Mouse (Mus musculus): ENCODE data around the gene Cpeb2. TPM values are rescaled to one million over a fixed set of nuclear protein-coding genes. Genes with fewer than 3 reads are reported as not detected.

The Cpeb2 gene
- polyA plus RNA-seq, 1 experiment from 2014 or later = 9.8 TPM

DNA sequence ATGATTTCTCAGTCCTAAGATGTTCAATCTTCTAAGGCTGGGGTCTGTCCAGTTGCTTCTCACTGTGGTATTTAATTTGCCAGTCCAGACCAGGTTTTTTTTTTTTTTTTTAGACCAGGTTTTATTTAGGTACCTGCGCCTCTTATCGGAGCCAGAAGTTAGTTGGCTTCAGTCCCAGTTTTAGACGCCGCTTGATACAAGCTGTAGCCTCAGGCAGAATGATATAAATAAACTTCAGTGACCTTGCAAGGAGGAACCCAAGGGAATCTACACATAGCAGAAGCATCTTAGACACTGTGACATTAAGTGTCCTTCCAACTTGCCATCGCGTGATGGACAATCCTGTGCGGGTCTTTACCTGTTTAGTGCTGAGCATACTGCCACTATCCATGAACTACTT lies 64.5 kb downstream of the Cpeb2 start:
- Histone ChIP-seq H3K9me3 (no peaks in the 10 kb centered on the region), H3K4me1 (no peaks in the 10 kb centered on the region), H3K9ac (no peak overlapping the region), H3K27me3 (replicated peaks) (no peaks in the 10 kb centered on the region), H3K27ac (no peak overlapping the region), H3K4me2 (replicated peaks) (no peak overlapping the region), H3K4me3 (no peak overlapping the region), H3K36me3 (no peaks in the 10 kb centered on the region)
- no peak for ATAC-seq (ENCODE audit: low FRiP score, low read depth)
- 90% methylated on average over 7 of the region's 7 CpGs for WGBS

DNA sequence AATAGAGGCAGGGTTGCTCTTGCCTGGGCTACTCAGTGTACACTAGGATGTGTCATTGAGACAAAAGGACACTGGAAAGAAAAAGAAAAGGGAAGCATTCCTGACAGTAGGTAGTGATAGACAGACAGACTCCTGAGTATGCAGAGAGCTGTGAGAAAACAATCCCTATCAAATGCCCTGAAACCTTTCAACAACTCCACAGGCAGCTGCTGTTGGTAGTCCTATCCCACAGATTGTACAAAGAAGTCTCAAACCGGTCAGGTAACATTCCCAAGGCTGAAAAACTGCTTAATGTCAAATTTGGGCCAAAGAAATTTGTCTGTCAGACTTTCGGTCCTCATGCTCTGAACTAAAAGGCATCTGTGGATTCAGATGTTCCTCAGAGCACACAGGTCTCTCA lies 66.0 kb downstream of the Cpeb2 start:
- no peaks in the 10 kb centered on the region for H3K9me3 ChIP-seq
- H3K4me1 ChIP-seq = no peaks in the 10 kb centered on the region
- no peak overlapping the region for H3K27ac ChIP-seq
- 93% methylated on average over 2 of the region's 2 CpGs for WGBS
- no peak for ATAC-seq (ENCODE audit: low FRiP score, low read depth)
- H3K9ac ChIP-seq = no peak overlapping the region
- no peak overlapping the region for H3K4me3 ChIP-seq
- no peaks in the 10 kb centered on the region for H3K36me3 ChIP-seq
- no peaks in the 10 kb centered on the region for H3K27me3 ChIP-seq (replicated peaks)
- no peak overlapping the region for H3K4me2 ChIP-seq (replicated peaks)

DNA sequence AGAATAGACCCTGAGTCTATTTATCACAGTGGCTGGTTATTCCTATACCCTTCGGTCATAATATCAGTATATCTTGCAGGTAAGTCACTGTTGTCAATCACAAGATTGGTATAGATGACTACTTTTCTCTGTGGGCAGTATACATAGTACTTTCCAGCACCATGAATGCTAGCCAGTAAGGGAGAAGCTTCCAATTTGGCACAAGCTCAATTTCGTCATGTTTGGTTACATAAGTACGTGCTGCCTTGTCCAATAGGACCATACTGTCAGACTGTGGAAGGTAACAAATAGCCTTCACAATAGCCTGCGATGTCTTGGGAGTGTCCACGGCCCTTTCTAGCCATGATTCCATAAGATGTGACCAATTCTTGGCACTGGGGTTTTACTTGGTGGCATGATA lies 67.1 kb downstream of the Cpeb2 start:
- Histone ChIP-seq H3K9me3 (no peaks in the 10 kb centered on the region), H3K27me3 (replicated peaks) (no peaks in the 10 kb centered on the region), H3K4me1 (no peaks in the 10 kb centered on the region), H3K9ac (no peak overlapping the region), H3K36me3 (no peaks in the 10 kb centered on the region), H3K4me2 (replicated peaks) (no peak overlapping the region), H3K4me3 (no peak overlapping the region), H3K27ac (no peak overlapping the region)
- no peak for ATAC-seq (ENCODE audit: low FRiP score, low read depth)
- 92% methylated on average over 5 of the region's 5 CpGs for WGBS

DNA sequence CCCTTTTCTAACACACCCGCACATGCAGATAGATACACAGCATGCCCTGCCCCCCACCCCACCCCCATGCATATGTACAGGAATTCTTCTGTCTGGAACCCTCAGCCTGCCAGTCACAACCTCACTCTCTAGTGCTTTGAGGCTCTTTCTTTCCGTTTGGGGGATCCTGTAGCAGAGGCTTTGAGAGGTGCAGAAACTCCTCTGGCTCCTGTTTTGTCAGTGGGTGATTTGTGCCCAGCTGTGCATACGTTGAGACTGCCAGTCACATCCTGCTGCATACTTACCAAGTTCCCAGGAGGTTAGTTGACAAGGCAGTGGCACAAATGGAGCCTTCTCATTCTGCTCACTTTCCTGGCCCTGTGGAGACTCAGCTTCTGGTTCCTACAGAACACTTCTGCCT lies 68.0 kb downstream of the Cpeb2 start:
- H3K4me3 ChIP-seq = no peak overlapping the region
- 50% methylated on average over 3 of the region's 3 CpGs for WGBS

DNA sequence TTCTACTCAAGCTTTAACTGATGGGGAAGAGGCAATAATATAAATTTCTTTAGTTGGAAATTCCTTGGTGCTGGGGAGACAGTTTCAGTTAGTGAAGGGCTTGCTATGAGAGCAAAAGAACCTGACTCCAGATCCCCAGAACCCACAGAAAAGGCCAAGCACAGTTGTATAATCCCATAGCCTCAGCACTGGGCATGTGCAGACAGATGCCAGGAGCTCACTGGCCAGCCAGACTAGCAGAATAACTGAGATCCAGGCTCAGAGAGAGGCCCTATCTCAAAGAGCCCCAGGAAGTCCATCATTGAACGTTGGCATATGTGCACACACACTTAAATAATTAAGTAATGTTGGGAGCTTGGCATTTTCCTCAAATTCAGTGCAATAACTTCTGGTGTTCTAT lies 70.5 kb downstream of the Cpeb2 start:
- no peak overlapping the region for H3K4me2 ChIP-seq (replicated peaks)
- no peak overlapping the region for H3K27ac ChIP-seq
- H3K4me1 ChIP-seq = no peaks in the 10 kb centered on the region
- no peak overlapping the region for H3K9ac ChIP-seq
- H3K4me3 ChIP-seq = no peak overlapping the region
- H3K36me3 ChIP-seq = no peaks in the 10 kb centered on the region
- WGBS = 76% methylated on average over 1 of the region's 1 CpGs
- no peaks in the 10 kb centered on the region for H3K9me3 ChIP-seq
- no peaks in the 10 kb centered on the region for H3K27me3 ChIP-seq (replicated peaks)
- ATAC-seq (ENCODE audit: low FRiP score, low read depth) = no peak

More for the DNA sequence above, 68.0 kb downstream of the Cpeb2 start:
- no peaks in the 10 kb centered on the region for H3K36me3 ChIP-seq
- ATAC-seq (ENCODE audit: low FRiP score, low read depth) = no peak
- no peak overlapping the region for H3K27ac ChIP-seq
- no peaks in the 10 kb centered on the region for H3K4me1 ChIP-seq
- H3K9me3 ChIP-seq = no peaks in the 10 kb centered on the region
- no peak overlapping the region for H3K9ac ChIP-seq
- no peaks in the 10 kb centered on the region for H3K27me3 ChIP-seq (replicated peaks)
- H3K4me2 ChIP-seq (replicated peaks) = no peak overlapping the region

DNA sequence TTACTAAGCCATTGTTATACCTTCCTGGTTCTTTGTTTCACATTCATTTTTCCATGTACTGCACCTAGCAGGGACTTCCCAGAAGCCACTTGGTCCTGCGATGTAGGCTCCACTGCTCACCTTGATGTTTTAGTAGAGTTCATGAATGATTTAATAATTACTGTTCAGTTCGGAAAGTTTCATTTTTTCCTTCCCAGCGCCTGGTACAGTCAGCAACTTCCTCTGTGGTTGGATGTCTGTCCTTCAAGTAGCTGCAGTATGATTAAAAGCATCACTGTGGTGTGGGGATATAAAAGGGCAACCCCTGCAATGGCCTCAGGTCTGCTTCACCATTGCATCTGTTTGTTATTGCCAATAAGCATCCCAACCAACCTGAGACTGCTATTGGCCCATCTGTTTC lies 72.5 kb downstream of the Cpeb2 start:
- no peak overlapping the region for H3K4me2 ChIP-seq (replicated peaks)
- no peaks in the 10 kb centered on the region for H3K9me3 ChIP-seq
- ATAC-seq (ENCODE audit: low FRiP score, low read depth) = no peak
- H3K9ac ChIP-seq = no peak overlapping the region
- H3K4me3 ChIP-seq = no peak overlapping the region
- H3K27ac ChIP-seq = no peak overlapping the region
- WGBS = 90% methylated on average over 3 of the region's 3 CpGs
- H3K27me3 ChIP-seq (replicated peaks) = no peaks in the 10 kb centered on the region
- H3K36me3 ChIP-seq = no peaks in the 10 kb centered on the region
- H3K4me1 ChIP-seq = no peaks in the 10 kb centered on the region

DNA sequence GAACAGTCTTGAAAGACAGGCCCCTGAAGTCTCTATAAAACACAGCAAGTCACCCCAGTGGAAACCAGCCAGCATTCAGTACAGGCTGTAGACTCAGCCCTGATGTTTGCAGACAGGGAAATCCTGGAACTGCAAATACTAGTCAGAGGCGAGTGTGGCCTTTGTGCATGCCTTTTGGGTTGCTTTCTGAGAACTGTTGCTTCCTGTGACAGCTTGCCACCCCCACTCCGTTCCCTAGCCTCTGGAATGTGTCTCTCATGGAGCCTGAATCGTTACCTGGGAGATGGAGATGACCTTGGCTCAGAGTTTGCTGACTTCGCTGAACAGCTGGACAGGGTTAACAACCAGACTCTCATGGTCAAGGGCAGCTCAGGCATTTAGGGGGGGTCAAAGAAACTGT lies 77.0 kb downstream of the Cpeb2 start:
- H3K4me2 ChIP-seq (replicated peaks) = no peak overlapping the region
- WGBS = 65% methylated on average over 4 of the region's 4 CpGs
- no peaks in the 10 kb centered on the region for H3K36me3 ChIP-seq
- no peak overlapping the region for H3K9ac ChIP-seq
- no peak overlapping the region for H3K27ac ChIP-seq
- H3K4me3 ChIP-seq = no peak overlapping the region
- no peaks in the 10 kb centered on the region for H3K27me3 ChIP-seq (replicated peaks)
- H3K9me3 ChIP-seq = no peaks in the 10 kb centered on the region
- H3K4me1 ChIP-seq = no peaks in the 10 kb centered on the region
- ATAC-seq (ENCODE audit: low FRiP score, low read depth) = peak; percentile 13; the same call in 1 of the 2 replicates

DNA sequence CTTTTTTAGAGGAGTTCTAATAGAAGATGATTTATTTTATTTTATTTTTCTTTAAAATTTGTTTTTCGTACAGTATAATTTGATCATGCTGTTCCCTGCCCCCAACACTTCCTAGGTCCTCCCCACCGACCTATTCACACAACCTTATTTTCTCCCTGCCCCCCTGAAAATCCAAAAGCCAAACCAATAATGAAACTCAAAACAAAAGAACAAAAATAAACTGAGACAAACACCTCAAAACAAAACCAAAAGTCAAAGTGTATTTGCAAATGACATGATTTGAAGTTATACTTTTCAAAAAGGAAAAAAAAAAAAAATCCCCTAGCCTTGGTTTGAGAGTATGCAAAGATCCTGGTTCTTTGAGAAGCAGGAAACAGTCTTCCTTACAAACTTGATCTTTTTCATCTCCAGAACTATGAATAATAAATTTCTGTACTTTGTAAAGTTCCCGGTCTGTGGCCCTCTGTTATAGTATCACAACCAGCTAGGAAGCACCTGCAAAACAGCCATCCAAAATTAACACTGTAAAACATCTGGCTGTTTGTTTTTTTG lies 91.4 kb downstream of the Cpeb2 start:
- H3K4me2 ChIP-seq (replicated peaks) = no peak overlapping the region
- no peaks in the 10 kb centered on the region for H3K27me3 ChIP-seq (replicated peaks)
- H3K4me3 ChIP-seq = no peak overlapping the region
- no peak for ATAC-seq (ENCODE audit: low FRiP score, low read depth)
- no peaks in the 10 kb centered on the region for H3K4me1 ChIP-seq
- no peak overlapping the region for H3K9ac ChIP-seq
- 80% methylated on average over 3 of the region's 3 CpGs for WGBS
- no peaks in the 10 kb centered on the region for H3K9me3 ChIP-seq
- no peak overlapping the region for H3K27ac ChIP-seq
- no peaks in the 10 kb centered on the region for H3K36me3 ChIP-seq

DNA sequence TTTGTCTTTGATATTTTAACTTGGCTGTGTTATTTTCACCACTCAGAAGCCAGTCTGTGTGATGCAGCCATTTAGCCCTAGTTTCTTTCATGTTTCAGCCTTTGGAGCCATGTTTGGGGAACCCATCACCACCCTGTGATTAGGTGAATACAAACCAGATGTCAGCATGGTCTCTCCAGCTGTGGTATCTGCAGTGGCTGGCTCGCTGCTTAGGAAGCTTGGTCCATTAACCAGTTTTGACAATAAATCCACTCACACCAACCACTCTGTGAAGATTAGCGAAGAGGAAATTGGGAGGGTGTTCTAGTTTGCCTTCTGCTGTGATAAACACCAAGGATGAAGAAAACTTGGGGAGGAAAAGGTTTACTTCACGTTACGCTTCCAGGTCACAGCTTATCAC lies 92.6 kb downstream of the Cpeb2 start:
- Histone ChIP-seq H3K27me3 (replicated peaks) (no peaks in the 10 kb centered on the region), H3K27ac (no peak overlapping the region), H3K9me3 (no peaks in the 10 kb centered on the region), H3K9ac (no peak overlapping the region), H3K4me2 (replicated peaks) (no peak overlapping the region), H3K36me3 (no peaks in the 10 kb centered on the region), H3K4me3 (no peak overlapping the region), H3K4me1 (no peaks in the 10 kb centered on the region)
- no peak for ATAC-seq (ENCODE audit: low FRiP score, low read depth)
- WGBS = 77% methylated on average over 4 of the region's 4 CpGs

DNA sequence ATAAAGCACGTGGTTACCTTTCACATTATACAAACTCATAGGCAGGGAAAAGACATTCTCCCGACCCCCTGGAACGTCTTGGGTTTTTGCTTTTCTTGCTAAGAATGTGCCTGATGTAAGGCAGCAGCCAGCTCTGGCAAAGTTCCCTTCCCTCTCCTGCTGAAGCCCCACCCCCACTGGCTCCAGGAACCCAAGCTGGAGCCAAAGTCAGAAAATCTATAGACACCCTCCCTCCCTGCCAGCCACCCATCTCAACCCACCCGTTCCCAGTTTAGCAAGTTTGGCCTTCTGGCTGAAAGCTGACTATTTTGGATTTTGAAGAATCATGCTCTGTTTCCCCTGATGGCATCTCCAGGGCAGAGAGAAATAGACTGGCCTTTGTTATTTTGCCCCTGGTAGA lies 95.6 kb downstream of the Cpeb2 start:
- H3K4me3 ChIP-seq = no peak overlapping the region
- H3K36me3 ChIP-seq = no peaks in the 10 kb centered on the region
- no peak for ATAC-seq (ENCODE audit: low FRiP score, low read depth)
- no peaks in the 10 kb centered on the region for H3K9me3 ChIP-seq
- no peaks in the 10 kb centered on the region for H3K27me3 ChIP-seq (replicated peaks)
- no peak overlapping the region for H3K27ac ChIP-seq
- H3K4me2 ChIP-seq (replicated peaks) = no peak overlapping the region
- H3K9ac ChIP-seq = no peak overlapping the region
- 55% methylated on average over 4 of the region's 4 CpGs for WGBS
- no peaks in the 10 kb centered on the region for H3K4me1 ChIP-seq

DNA sequence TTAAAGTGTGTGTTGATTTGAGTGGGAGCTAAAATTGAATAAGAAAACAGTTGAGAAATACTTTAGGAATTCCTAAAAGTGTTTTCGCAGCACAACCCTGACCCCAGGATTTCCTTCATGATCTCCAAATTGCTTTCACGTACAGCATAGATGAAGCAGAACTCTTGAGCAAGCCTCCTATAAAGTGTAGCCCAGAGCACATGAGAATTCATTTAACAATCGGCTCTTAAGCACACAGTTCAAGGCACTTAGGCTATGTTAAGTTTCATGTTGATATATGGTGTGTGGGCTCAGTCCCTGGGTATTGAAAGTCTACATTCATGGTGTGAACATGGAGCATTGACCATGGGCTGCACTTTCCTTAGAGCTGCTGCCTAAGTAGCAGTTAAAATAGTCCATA lies 97.3 kb downstream of the Cpeb2 start:
- WGBS = 87% methylated on average over 3 of the region's 3 CpGs
- H3K4me1 ChIP-seq = no peaks in the 10 kb centered on the region
- no peak overlapping the region for H3K9ac ChIP-seq
- no peaks in the 10 kb centered on the region for H3K27me3 ChIP-seq (replicated peaks)
- H3K4me2 ChIP-seq (replicated peaks) = no peak overlapping the region
- H3K4me3 ChIP-seq = no peak overlapping the region
- no peak overlapping the region for H3K27ac ChIP-seq
- no peak for ATAC-seq (ENCODE audit: low FRiP score, low read depth)
- H3K9me3 ChIP-seq = no peaks in the 10 kb centered on the region
- no peaks in the 10 kb centered on the region for H3K36me3 ChIP-seq

DNA sequence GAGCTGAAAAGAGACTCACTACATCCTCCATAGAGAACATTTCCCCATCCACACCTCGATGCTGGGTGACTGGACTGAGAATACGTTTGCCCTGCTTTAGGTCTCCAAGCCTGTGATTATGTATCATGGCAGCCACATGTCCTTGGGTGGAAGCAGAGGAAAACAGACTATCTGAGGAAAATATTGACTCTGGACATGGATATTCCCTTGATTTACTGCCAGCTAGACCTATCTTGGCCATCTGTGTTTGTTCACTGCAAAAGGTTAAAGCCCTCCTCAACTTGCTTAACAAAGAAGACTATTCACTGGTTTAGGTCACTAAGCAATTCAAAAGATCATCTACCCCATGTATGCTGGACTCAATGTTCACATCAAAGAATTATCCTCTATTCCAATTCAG lies 101.5 kb downstream of the Cpeb2 start:
- no peak overlapping the region for H3K27ac ChIP-seq
- H3K27me3 ChIP-seq (replicated peaks) = no peaks in the 10 kb centered on the region
- no peak overlapping the region for H3K4me2 ChIP-seq (replicated peaks)
- no peaks in the 10 kb centered on the region for H3K9me3 ChIP-seq
- H3K9ac ChIP-seq = no peak overlapping the region
- WGBS = 73% methylated on average over 2 of the region's 2 CpGs
- no peak overlapping the region for H3K4me3 ChIP-seq
- no peaks in the 10 kb centered on the region for H3K36me3 ChIP-seq
- no peak for ATAC-seq (ENCODE audit: low FRiP score, low read depth)
- no peaks in the 10 kb centered on the region for H3K4me1 ChIP-seq

DNA sequence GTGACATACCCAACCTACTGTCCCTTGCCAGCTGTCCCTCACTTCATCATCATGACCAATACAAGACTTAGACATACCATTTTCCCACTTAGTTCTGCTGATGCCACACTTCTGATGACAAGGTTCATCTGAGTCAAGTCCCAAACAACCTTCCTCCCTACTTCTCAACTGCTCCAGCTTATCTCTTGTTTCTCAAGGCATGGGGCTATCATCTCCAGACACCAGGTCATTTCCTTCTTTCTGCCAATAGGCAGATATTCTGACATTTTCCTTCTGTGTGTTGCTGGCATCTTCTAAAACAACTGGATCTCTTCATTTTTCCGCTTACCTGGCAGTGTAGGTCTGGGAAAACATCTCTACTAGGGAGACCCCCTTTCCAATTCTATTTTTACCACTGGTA lies 104.2 kb downstream of the Cpeb2 start:
- 90% methylated on average over 1 of the region's 1 CpGs for WGBS
- no peaks in the 10 kb centered on the region for H3K27me3 ChIP-seq (replicated peaks)
- no peaks in the 10 kb centered on the region for H3K4me1 ChIP-seq
- no peak overlapping the region for H3K9ac ChIP-seq
- no peak overlapping the region for H3K27ac ChIP-seq
- no peak overlapping the region for H3K4me2 ChIP-seq (replicated peaks)
- no peak for ATAC-seq (ENCODE audit: low FRiP score, low read depth)
- no peaks in the 10 kb centered on the region for H3K9me3 ChIP-seq
- no peaks in the 10 kb centered on the region for H3K36me3 ChIP-seq
- no peak overlapping the region for H3K4me3 ChIP-seq
